Mouse (Mus musculus) ZHBTc4 (cell line): ENCODE results near the gene Kcnk15.

Source experiments
- DNase-seq: peaks from one replicate; pipeline ENCODE4 v3.0.0-alpha.2; 2011; ENCODE audit warnings: low read depth, low spot score

Gene Kcnk15

GRCm38 (mm10) chr2:163875484-163875883, 22.0 kb downstream of the Kcnk15 start:
- DNase-seq: no peak

GRCm38 (mm10) chr2:163876830-163877498, 23.5 kb downstream of the Kcnk15 start:
- DNase-seq: no peak

- DNase-seq: no peak
These were observed 27.4 kb downstream of the Kcnk15 start for GRCm38 (mm10) chr2:163880891-163881290.

- DNase-seq: no peak
These were observed 29.6 kb downstream of the Kcnk15 start for GRCm38 (mm10) chr2:163882859-163883652.

- peak; percentile 60 for DNase-seq
These were observed 36.0 kb downstream of the Kcnk15 start for GRCm38 (mm10) chr2:163889411-163889810.

- no peak for DNase-seq
These were observed 37.1 kb downstream of the Kcnk15 start for GRCm38 (mm10) chr2:163890586-163890985.

GRCm38 (mm10) chr2:163891271-163891670, 37.8 kb downstream of the Kcnk15 start:
- DNase-seq: no peak

GRCm38 (mm10) chr2:163893446-163894370, 40.3 kb downstream of the Kcnk15 start:
- no peak for DNase-seq

- DNase-seq: no peak
These were observed 41.7 kb downstream of the Kcnk15 start for GRCm38 (mm10) chr2:163895156-163895555.

- DNase-seq: no peak
These were observed 43.6 kb downstream of the Kcnk15 start for GRCm38 (mm10) chr2:163897026-163897425.

- DNase-seq: no peak
These were observed 44.6 kb downstream of the Kcnk15 start for GRCm38 (mm10) chr2:163897988-163898535.

- no peak for DNase-seq
These were observed 46.5 kb downstream of the Kcnk15 start for GRCm38 (mm10) chr2:163899910-163900411.

GRCm38 (mm10) chr2:163901043-163901442, 47.6 kb downstream of the Kcnk15 start:
- no peak for DNase-seq

GRCm38 (mm10) chr2:163902448-163902847, 49.0 kb downstream of the Kcnk15 start:
- no peak for DNase-seq

- no peak for DNase-seq
These were observed 50.0 kb downstream of the Kcnk15 start for GRCm38 (mm10) chr2:163903461-163903860.

GRCm38 (mm10) chr2:163904323-163904722, 50.9 kb downstream of the Kcnk15 start:
- no peak for DNase-seq

GRCm38 (mm10) chr2:163907131-163907530, 53.7 kb downstream of the Kcnk15 start:
- no peak for DNase-seq
